23 mouse cellular contexts compared by ENCODE assay signal in genomic region chr3:127211119-127211518, GRCm38 (mm10).
"Had no signal": no experiment of that assay in that cellular context is flagged by ENCODE, and none has a peak within 500 bp of the region (broad histone marks: within the 10 kb centered on the region; RNA-seq: fewer than 3 reads in every experiment).

No protein-coding gene starts in this region.

- DNase-seq: gastrocnemius, adult 2 months; gastrocnemius, postnatal 10 days; gastrocnemius, postnatal 25 days; heart, postnatal 10 days; heart, postnatal 4 days; kidney, adult 18-20 months; kidney, adult 8-10 months; kidney, postnatal 10 days; kidney, postnatal 25 days; kidney, postnatal 4 days had no signal

- H3K9ac ChIP-seq: heart, embryonic 12.5 days; hindbrain, embryonic 12.5 days; hindbrain, embryonic 14.5 days; limb, embryonic 12.5 days had no signal

- H3K4me2 ChIP-seq: heart, embryonic 12.5 days; hindbrain, embryonic 12.5 days; hindbrain, embryonic 14.5 days; limb, embryonic 12.5 days had no signal

- H3K9me3 ChIP-seq: heart, embryonic 10.5 days; heart, embryonic 12.5 days; hindbrain, embryonic 10.5 days; hindbrain, embryonic 12.5 days; limb, embryonic 10.5 days; limb, embryonic 12.5 days had no signal

- H3K4me1 ChIP-seq: heart, embryonic 12.5 days had no signal

- H3K27ac ChIP-seq: gastrocnemius, adult 2 months; heart, embryonic 10.5 days; hindbrain, embryonic 10.5 days; hindbrain, embryonic 12.5 days; hindbrain, embryonic 14.5 days; layer of hippocampus, adult 2 months; left cerebral cortex, adult 2 months; limb, embryonic 10.5 days; limb, embryonic 12.5 days had no signal

- ATAC-seq: forebrain, embryonic 16.5 days; hindbrain, embryonic 16.5 days; inflammation-experienced regulatory T-cells, adult 6 months; intestine, embryonic 16.5 days had no signal

- H3K36me3 ChIP-seq: heart, embryonic 10.5 days; heart, embryonic 12.5 days; hindbrain, embryonic 10.5 days; hindbrain, embryonic 12.5 days; limb, embryonic 10.5 days; limb, embryonic 12.5 days had no signal

- H3K27me3 ChIP-seq: heart, embryonic 12.5 days; hindbrain, embryonic 12.5 days; limb, embryonic 12.5 days had no signal

- H3K4me3 ChIP-seq: gastrocnemius, adult 2 months; heart, embryonic 10.5 days; heart, embryonic 12.5 days; hindbrain, embryonic 10.5 days; hindbrain, embryonic 12.5 days; layer of hippocampus, adult 2 months; left cerebral cortex, adult 2 months; limb, embryonic 10.5 days; limb, embryonic 12.5 days had no signal
